Mouse (Mus musculus) MEL (cell line): ENCODE measurements around the gene Nucb1. TPM values are rescaled to one million over a fixed set of nuclear protein-coding genes. Genes with fewer than 3 reads are reported as not detected.

Experiments used
- DNase-seq: peaks from one replicate; pipeline ENCODE4 v3.0.0; 2011; ENCODE audit warnings: low read depth, low spot score
- H3K27ac ChIP-seq: 2 replicates; pipeline ENCODE4 v1.5.1; 2012; ENCODE audit warnings: low read depth, mild to moderate bottlenecking, control low read depth, low read length, moderate library complexity; ENCODE audit not compliant: control insufficient read depth
- H3K27me3 ChIP-seq, 2 experiments: fragments of 150-350 bp in 1 of 2; sonication (generic) in 1 of 2; 2 replicates each; pipeline ENCODE4 v1.6.1; 2012; ENCODE audit warnings: low read length in 2 of 2, mild to moderate bottlenecking in 2 of 2, improper control_type of control experiment in 1 of 2, moderate library complexity in 1 of 2; ENCODE audit not compliant: insufficient read depth in 2 of 2, control insufficient read depth in 1 of 2
- H3K36me3 ChIP-seq, 2 experiments: 2 replicates each; pipeline ENCODE4 v1.6.1; 2012 to 2014; ENCODE audit warnings: low read length in 2 of 2, improper control_type of control experiment in 1 of 2, inconsistent platforms in 1 of 2, mild to moderate bottlenecking in 1 of 2; ENCODE audit not compliant: insufficient read depth in 2 of 2, control insufficient read depth in 1 of 2
- H3K4me1 ChIP-seq, 2 experiments: fragments of 150-350 bp in 1 of 2; sonication (generic) in 1 of 2; 2 replicates each; pipeline ENCODE4 v1.6.1; 2012; ENCODE audit warnings: low read length in 2 of 2, improper control_type of control experiment in 1 of 2, mild to moderate bottlenecking in 1 of 2; ENCODE audit not compliant: insufficient read depth in 2 of 2, control insufficient read depth in 1 of 2
- H3K4me3 ChIP-seq, 2 experiments: fragments of 150-350 bp in 1 of 2; sonication (generic) in 1 of 2; 2 replicates each; pipeline ENCODE4 v1.5.1; 2012; ENCODE audit warnings: low read depth in 2 of 2, low read length in 2 of 2, mild to moderate bottlenecking in 2 of 2, moderate library complexity in 2 of 2, control low read depth in 1 of 2, improper control_type of control experiment in 1 of 2; ENCODE audit not compliant: control insufficient read depth in 1 of 2, insufficient read depth in 1 of 2
- H3K79me2 ChIP-seq: 2 replicates; pipeline ENCODE4 v1.6.1; 2012; ENCODE audit warnings: mild to moderate bottlenecking, low read length, moderate library complexity; ENCODE audit not compliant: control insufficient read depth, poor library complexity, insufficient read depth
- H3K9ac ChIP-seq: 2 replicates; pipeline ENCODE4 v1.6.1; 2012; ENCODE audit warnings: low read depth, mild to moderate bottlenecking, control low read depth, low read length, moderate library complexity; ENCODE audit not compliant: control insufficient read depth, poor library complexity, severe bottlenecking
- H3K9me3 ChIP-seq: fragments of 150-350 bp; sonication (generic); replicated peaks from 2 replicates; pipeline ENCODE4 v1.6.1; 2012; ENCODE audit warnings: mild to moderate bottlenecking, low read length, improper control_type of control experiment, moderate library complexity; ENCODE audit not compliant: insufficient read depth
- BHLHE40 ChIP-seq: IDR thresholded peaks from 2 replicates; pipeline ENCODE4 v1.6.1; 2012; ENCODE audit warnings: low read depth, mild to moderate bottlenecking, inconsistent platforms, low read length, improper control_type of control experiment, borderline replicate concordance
- CHD1 ChIP-seq: IDR thresholded peaks from 2 replicates; pipeline ENCODE4 v1.6.1; 2012; ENCODE audit warnings: low read depth, mild to moderate bottlenecking, inconsistent platforms, low read length, improper control_type of control experiment
- CTCF ChIP-seq, 3 experiments: IDR thresholded peaks in 2 of 3; conservative IDR thresholded peaks in 1 of 3; 2 replicates each; pipeline ENCODE4 v1.5.1; 2011 to 2012; ENCODE audit warnings: low read length in 3 of 3, low read depth in 2 of 3, mild to moderate bottlenecking in 2 of 3, improper control_type of control experiment in 1 of 3, inconsistent platforms in 1 of 3, mixed read lengths in 1 of 3, moderate library complexity in 1 of 3; ENCODE audit not compliant: control insufficient read depth in 1 of 3, insufficient read depth in 1 of 3, poor library complexity in 1 of 3, severe bottlenecking in 1 of 3
- E2F4 ChIP-seq: IDR thresholded peaks from 2 replicates; pipeline ENCODE4 v1.6.1; 2011; ENCODE audit warnings: low read depth, low read length, improper control_type of control experiment, borderline replicate concordance
- ELF1 ChIP-seq: IDR thresholded peaks from 2 replicates; pipeline ENCODE4 v1.6.1; 2014; ENCODE audit warnings: low read depth, mild to moderate bottlenecking, inconsistent platforms, low read length, improper control_type of control experiment, moderate library complexity
- ETS1 ChIP-seq: IDR thresholded peaks from 2 replicates; pipeline ENCODE4 v1.6.1; 2012; ENCODE audit warnings: low read depth, mild to moderate bottlenecking, inconsistent platforms, low read length, improper control_type of control experiment, moderate library complexity
- GABPA ChIP-seq: IDR thresholded peaks from 2 replicates; pipeline ENCODE4 v1.6.1; 2012; ENCODE audit warnings: low read depth, mild to moderate bottlenecking, inconsistent platforms, low read length, improper control_type of control experiment, moderate library complexity
- GATA1 ChIP-seq: IDR thresholded peaks from 2 replicates; pipeline ENCODE4 v1.6.1; 2011; ENCODE audit warnings: low read depth, low read length, improper control_type of control experiment
- HCFC1 ChIP-seq: IDR thresholded peaks from 2 replicates; pipeline ENCODE4 v1.6.1; 2012; ENCODE audit warnings: low read depth, mild to moderate bottlenecking, inconsistent platforms, low read length, improper control_type of control experiment, moderate library complexity
- KAT2A ChIP-seq: conservative IDR thresholded peaks from 2 replicates; pipeline ENCODE4 v1.6.1; 2012; ENCODE audit warnings: low read depth, low read length, improper control_type of control experiment, inconsistent platforms
- MAFK ChIP-seq: IDR thresholded peaks from 2 replicates; pipeline ENCODE4 v1.6.1; 2011; ENCODE audit warnings: low read depth, mild to moderate bottlenecking, low read length, improper control_type of control experiment, borderline replicate concordance
- MAZ ChIP-seq: IDR thresholded peaks from 2 replicates; pipeline ENCODE4 v1.6.1; 2012; ENCODE audit warnings: low read depth, mild to moderate bottlenecking, inconsistent platforms, low read length, improper control_type of control experiment
- MXI1 ChIP-seq: IDR thresholded peaks from 2 replicates; pipeline ENCODE4 v1.6.1; 2011; ENCODE audit warnings: mild to moderate bottlenecking, low read depth, low read length, improper control_type of control experiment
- MYB ChIP-seq: IDR thresholded peaks from 2 replicates; pipeline ENCODE4 v1.6.1; 2011; ENCODE audit warnings: mild to moderate bottlenecking, low read depth, low read length, improper control_type of control experiment
- MYC ChIP-seq: IDR thresholded peaks from 2 replicates; pipeline ENCODE4 v1.6.1; 2011; ENCODE audit warnings: low read depth, mild to moderate bottlenecking, low read length, improper control_type of control experiment, moderate library complexity
- POLR2AphosphoS2 ChIP-seq: IDR thresholded peaks from 2 replicates; pipeline ENCODE4 v1.6.1; 2011; ENCODE audit warnings: low read length, improper control_type of control experiment
- POLR2AphosphoS5 ChIP-seq: IDR thresholded peaks from 2 replicates; pipeline ENCODE4 v1.6.1; 2012; ENCODE audit warnings: low read depth, borderline replicate concordance, mild to moderate bottlenecking, inconsistent platforms, low read length, moderate library complexity, mixed read lengths
- RAD21 ChIP-seq: IDR thresholded peaks from 2 replicates; pipeline ENCODE4 v1.6.1; 2011; ENCODE audit warnings: mild to moderate bottlenecking, low read depth, low read length, improper control_type of control experiment
- RCOR1 ChIP-seq: IDR thresholded peaks from 2 replicates; pipeline ENCODE4 v1.6.1; 2012; ENCODE audit warnings: low read depth, mild to moderate bottlenecking, inconsistent platforms, low read length, improper control_type of control experiment
- SIN3A ChIP-seq: IDR thresholded peaks from 2 replicates; pipeline ENCODE4 v1.6.1; 2012; ENCODE audit warnings: low read length, improper control_type of control experiment, inconsistent platforms
- TAL1 ChIP-seq: IDR thresholded peaks from 2 replicates; pipeline ENCODE4 v1.6.1; 2012; ENCODE audit warnings: mild to moderate bottlenecking, inconsistent platforms, low read length, moderate library complexity, mixed read lengths
- TCF12 ChIP-seq: IDR thresholded peaks from 2 replicates; pipeline ENCODE4 v1.6.1; 2014; ENCODE audit warnings: low read depth, mild to moderate bottlenecking, inconsistent platforms, low read length, improper control_type of control experiment, moderate library complexity
- UBTF ChIP-seq: IDR thresholded peaks from 2 replicates; pipeline ENCODE4 v1.6.1; 2012; ENCODE audit warnings: low read depth, mild to moderate bottlenecking, inconsistent platforms, low read length, improper control_type of control experiment, moderate library complexity, borderline replicate concordance; ENCODE audit not compliant: insufficient read depth
- USF1 ChIP-seq: IDR thresholded peaks from 2 replicates; pipeline ENCODE4 v1.6.1; 2014; ENCODE audit warnings: low read depth, mild to moderate bottlenecking, inconsistent platforms, low read length, improper control_type of control experiment, moderate library complexity
- USF2 ChIP-seq, 2 experiments: IDR thresholded peaks; 2 replicates each; pipeline ENCODE4 v1.6.1; 2011 to 2012; ENCODE audit warnings: improper control_type of control experiment in 2 of 2, low read length in 2 of 2, borderline replicate concordance in 1 of 2, inconsistent platforms in 1 of 2, low read depth in 1 of 2, mild to moderate bottlenecking in 1 of 2; ENCODE audit not compliant: insufficient read depth in 1 of 2
- ZC3H11A ChIP-seq: IDR thresholded peaks from 2 replicates; pipeline ENCODE4 v1.6.1; 2012; ENCODE audit warnings: low read depth, mild to moderate bottlenecking, inconsistent platforms, low read length, improper control_type of control experiment
- ZNF384 ChIP-seq: IDR thresholded peaks from 2 replicates; pipeline ENCODE4 v1.6.1; 2012; ENCODE audit warnings: low read depth, mild to moderate bottlenecking, inconsistent platforms, low read length, improper control_type of control experiment
- polyA plus RNA-seq, 2 experiments: library from polyadenylated mRNA; stranded (reverse) in 1 of 2; unstranded in 1 of 2; fragments of >175 nt in 1 of 2; fragments of >200 nt in 1 of 2; gene quantifications; 2 replicates each; pipeline versions ENCODE4 v1.2.1 to v1.2.4; 2012; ENCODE audit warnings: low replicate concordance in 2 of 2, low read depth in 1 of 2; ENCODE audit not compliant: insufficient read length in 2 of 2, insufficient read depth in 1 of 2, missing spikeins in 1 of 2
- total RNA-seq: library from RNA; depleted of rRNA; stranded (reverse); fragments of 300-350 nt; gene quantifications from 2 replicates; pipeline ENCODE4 v1.2.3, GENCODE M21; 2012

Nucb1 gene
- total and polyA plus RNA-seq, 3 experiments: 92.3 to 343 (median 196) TPM

DNA sequence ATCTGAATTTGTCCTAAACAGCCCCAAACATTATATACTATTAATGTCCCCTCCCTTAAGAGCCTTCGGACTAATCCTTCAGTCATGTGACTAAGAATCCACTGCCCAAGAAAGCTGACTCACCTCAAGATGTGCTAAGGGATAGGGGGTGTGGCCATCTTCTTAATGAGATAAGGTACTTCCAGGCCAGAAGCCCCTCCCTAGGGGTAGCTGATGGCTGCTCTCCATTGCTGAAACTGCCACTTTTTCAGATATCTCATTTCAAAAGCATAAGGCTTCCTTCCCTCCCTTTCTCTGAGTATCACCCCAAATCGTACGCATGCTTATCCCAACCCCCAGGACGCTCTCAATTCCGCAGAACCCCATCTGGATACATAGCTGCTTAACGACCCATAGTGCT, 1.6 kb downstream of the Nucb1 start (continued):
- TF ChIP-seq USF1: peak; percentile 93
- TF ChIP-seq GATA1: peak; percentile 76
- peak; percentile 61 for TF ChIP-seq TAL1
- TF ChIP-seq ELF1: 0 out of 2 replicates have a peak, but pooled peaks have one; percentile 19
- TF ChIP-seq TCF12: peak; percentile 70
- TF ChIP-seq SIN3A: peak; percentile 86
- peak; percentile 64; the same call in 1 of the 2 replicates for TF ChIP-seq POLR2AphosphoS2
- TF ChIP-seq ZC3H11A: 0 out of 2 replicates have a peak, but pooled peaks have one; percentile 15
- 0 out of 2 replicates have a peak, but pooled peaks have one; percentile 43 for TF ChIP-seq E2F4
- TF ChIP-seq HCFC1: peak; percentile 48; the same call in 1 of the 2 replicates
- TF ChIP-seq USF2 (IDR thresholded peaks at IDR 0.05; ENCODE audit: borderline replicate concordance in 1 of 2, insufficient read depth in 1 of 2, low read depth in 1 of 2, low read length in 2 of 2): peak in 1 of 2 experiments; percentile 62; a peak in 1 of 4 replicates
- TF ChIP-seq UBTF: no peak
- peak; percentile 63 for TF ChIP-seq RCOR1
- no peak for TF ChIP-seq CHD1
- no peak for TF ChIP-seq RAD21
- TF ChIP-seq POLR2AphosphoS5: no peak
- peak; percentile 75 for TF ChIP-seq BHLHE40
- peak; percentile 73; the same call in 1 of the 2 replicates for TF ChIP-seq MXI1
- TF ChIP-seq GABPA: no peak
- no peak for TF ChIP-seq ZNF384
- peak; percentile 86 for TF ChIP-seq ETS1
- no peak for TF ChIP-seq MYB
- TF ChIP-seq MYC: peak; percentile 69; the same call in 1 of the 2 replicates
- no peak for TF ChIP-seq CTCF (IDR thresholded peaks at IDR 0.05 in 2 of 3, conservative IDR thresholded peaks at IDR 0.05 in 1 of 3; ENCODE audit: control insufficient read depth in 1 of 3, insufficient read depth in 1 of 3, low read depth in 2 of 3, low read length in 3 of 3, poor library complexity in 1 of 3, severe bottlenecking in 1 of 3)

DNA sequence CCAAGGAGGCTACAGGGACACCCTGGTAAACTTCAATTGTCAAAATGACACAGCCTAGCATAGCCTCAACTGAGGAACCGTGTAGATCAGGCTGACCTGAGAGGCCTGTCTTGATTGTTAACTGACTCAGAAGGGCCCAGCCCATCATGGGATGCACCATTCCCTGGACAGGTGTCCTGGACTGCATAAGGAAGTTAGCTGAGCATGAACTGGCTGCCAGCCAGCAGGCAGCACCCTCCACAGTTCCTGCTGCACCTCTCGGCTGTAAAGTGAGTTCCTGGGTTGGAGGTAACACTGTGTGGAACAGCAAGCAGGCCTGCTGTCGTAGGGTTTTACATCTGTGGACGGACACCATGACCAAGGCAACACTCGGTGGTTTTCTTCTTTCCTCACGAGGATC, 2.6 kb downstream of the Nucb1 start:
- Histone ChIP-seq H3K79me2 (peaks cover 26% of the 10 kb centered on the region), H3K9ac (no peak overlapping the region; the same call in 1 of the 2 replicates), H3K4me3 (no peak overlapping the region), H3K27ac (peak overlapping the region; percentile 95), H3K4me1 (peaks cover 7 to 10% of the 10 kb centered on the region in 2 experiments), H3K9me3 (no peaks in the 10 kb centered on the region), H3K36me3 (peaks cover 8 to 16% of the 10 kb centered on the region in 2 experiments), H3K27me3 (no peaks in the 10 kb centered on the region)
- TF ChIP-seq BHLHE40 (no peak), RCOR1 (no peak), TAL1 (no peak), CHD1 (no peak), MAFK (no peak), KAT2A (no peak), USF1 (no peak), MAZ (no peak), POLR2AphosphoS5 (no peak)
- DNase-seq: peak; percentile 55
